Comparison of ENCODE assay signal across 1 mouse cellular context in genomic region chr3:89577154-89577553, GRCm38 (mm10).
TF ChIP-seq lines count a peak whose summit lies in the region.

No protein-coding gene starts in this region.

TF ChIP-seq in MEL, 35 proteins besides CTCF, POLR2A, EP300 and RAD21 (continued from another document):
- TF ChIP-seq ETS1 (IDR thresholded peaks at IDR 0.05; ENCODE audit: low read depth, low read length) (peak; percentile 32; the same call in 1 of the 2 replicates), USF1 (IDR thresholded peaks at IDR 0.05; ENCODE audit: low read depth, low read length) (peak; percentile 85), MAX (IDR thresholded peaks at IDR 0.05; ENCODE audit: low read length) (peak; percentile 56; the same call in 1 of the 2 replicates), CHD1 (IDR thresholded peaks at IDR 0.05; ENCODE audit: low read depth, low read length) (no peak), GATA1 (IDR thresholded peaks at IDR 0.05; ENCODE audit: low read depth, low read length) (peak; percentile 50; the same call in 1 of the 2 replicates), USF2 (IDR thresholded peaks at IDR 0.05; ENCODE audit: borderline replicate concordance in 1 of 2, insufficient read depth in 1 of 2, low read depth in 1 of 2, low read length in 2 of 2) (0 out of 4 replicates have a peak, but pooled peaks of 1 of the 2 experiments have one; percentile 12)
